ENCODE assay signal across 10 mouse cellular contexts in the genomic region with DNA sequence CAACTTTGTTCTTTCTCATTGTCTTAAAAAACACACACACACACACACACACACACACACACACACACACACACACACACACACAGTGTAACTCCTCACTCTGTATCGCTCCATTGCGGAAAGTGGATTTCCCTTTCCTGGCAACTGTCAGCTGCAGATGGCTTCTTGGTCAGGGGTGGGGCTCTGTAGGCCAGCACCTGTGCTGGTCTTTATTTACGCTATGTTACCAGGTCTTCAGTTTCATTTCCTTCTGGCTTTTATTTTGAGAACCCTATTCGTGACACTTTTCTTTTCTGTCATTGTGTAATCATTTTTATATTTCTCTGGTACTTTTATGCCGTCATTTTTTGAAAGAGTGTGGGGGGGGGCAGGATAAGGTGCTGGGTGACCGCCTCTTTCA. TPM values are rescaled to one million over a fixed set of nuclear protein-coding genes. Genes with fewer than 3 reads are reported as not detected.
A peak's percentile ranks its signal among the peaks of the same experiment; 100 is the strongest.
DNase-seq lines count a peak whose midpoint lies in the region; ATAC-seq lines count a peak whose summit lies in the region.
"Had no signal": no experiment of that assay in that cellular context is flagged by ENCODE, and none has a peak within 500 bp of the region (broad histone marks: within the 10 kb centered on the region; RNA-seq: fewer than 3 reads in every experiment).

No protein-coding gene starts in this region.

- DNase-seq in cerebellum, adult 9-10 months: peak; percentile 28
- DNase-seq in cerebellum, adult 8-10 months: no peak
- peak; percentile 36 for DNase-seq in thymus, postnatal 0 days (ENCODE audit: low spot score)
- no peak for DNase-seq in thymus, postnatal 10 days (ENCODE audit: low spot score in 2 of 2)
- no peak for DNase-seq in heart, postnatal 14 days
- no peak for DNase-seq in urinary bladder, postnatal 14 days (ENCODE audit: low spot score)
- no peak for DNase-seq in left cerebral cortex, postnatal 4 days
- DNase-seq: forebrain, postnatal 0 days; gastrocnemius, postnatal 36 days had no signal

- ATAC-seq in granulocyte monocyte progenitor cell, adult 5-6 weeks (replicated peaks; ENCODE audit: poor library complexity, severe bottlenecking): peak; percentile 68
- ATAC-seq: forebrain, postnatal 0 days had no signal

- intact Hi-C loops in heart, postnatal 14 days (cut with DNase I): no loop called here
- intact Hi-C loops in left cerebral cortex, postnatal 4 days (cut with DNase I): loop anchor here (5.0 kb wide), 1 partner anchor 38 kb away; no protein-coding TSS in a partner anchor

RNA-seq across cellular contexts. Expression of a gene that starts 30.3 kb away (rescaled TPM):
- polyA plus RNA-seq in thymus, postnatal 0 days (2015; fragmentation: Nextera tagmentation; extraction: Ambion mirVana): 76.2 and 85.0 TPM in 2 replicates
- 107 and 128 TPM in 2 replicates for total RNA-seq in granulocyte monocyte progenitor cell, adult 5-6 weeks (2014; fragmentation: Nextera tagmentation)
- total RNA-seq in granulocyte monocyte progenitor cell, adult 5-6 weeks (2017): 156 and 159 TPM in 2 replicates
- 10 to 100 TPM; 43.2 to 44.3 TPM for total RNA-seq in heart, postnatal 14 days (2021)
- total RNA-seq in left cerebral cortex, postnatal 4 days (2021): 10 to 100 TPM; 81.4 to 83.7 TPM

Comparison
In these comparisons a context has a peak if more than half of its experiments do, and no peak if none do; other contexts are left out.
1. DNase-seq: peak in cerebellum, adult 9-10 months (single experiment) and thymus, postnatal 0 days (single experiment); none in cerebellum, adult 8-10 months (single experiment), thymus, postnatal 10 days (0 of 2), heart, postnatal 14 days (0 of 2), urinary bladder, postnatal 14 days (single experiment) and left cerebral cortex, postnatal 4 days (single experiment).